Mouse (Mus musculus) forebrain, postnatal 0 days (tissue): ENCODE data around the gene Grid2ip. TPM values are rescaled to one million over a fixed set of nuclear protein-coding genes. Genes with fewer than 3 reads are reported as not detected.

Experiments
- ATAC-seq: fragments of 200-750 bp; cut with Nextera tagmentation; 2 replicates; pipeline ENCODE4 v1.8.0; 2017; ENCODE audit warnings: mild to moderate bottlenecking, moderate library complexity
- DNase-seq: peaks from one replicate; pipeline ENCODE4 v3.0.0-alpha.2; 2015
- H3K27ac ChIP-seq: fragments of 300-500 bp; sonication (generic); 2 replicates; pipeline ENCODE4 v1.5.1; 2014; ENCODE audit warnings: low read depth, mild to moderate bottlenecking, antibody characterized with exemption, low read length, moderate library complexity, mixed read lengths
- H3K27me3 ChIP-seq: fragments of 300-500 bp; sonication (generic); 2 replicates; pipeline ENCODE4 v1.6.1; 2014; ENCODE audit warnings: mild to moderate bottlenecking, low read length, mixed read lengths; ENCODE audit not compliant: insufficient read depth
- H3K36me3 ChIP-seq: fragments of 300-500 bp; sonication (generic); 2 replicates; pipeline ENCODE4 v1.6.1; 2014; ENCODE audit warnings: mild to moderate bottlenecking, moderate library complexity; ENCODE audit not compliant: insufficient read depth
- H3K4me1 ChIP-seq: fragments of 300-500 bp; sonication (generic); 2 replicates; pipeline ENCODE4 v1.6.1; 2014; ENCODE audit warnings: antibody characterized with exemption; ENCODE audit not compliant: insufficient read depth
- H3K4me2 ChIP-seq: fragments of 300-500 bp; sonication (generic); 2 replicates; pipeline ENCODE4 v1.6.1; 2014; ENCODE audit warnings: low read depth, mild to moderate bottlenecking, moderate library complexity
- H3K4me3 ChIP-seq: fragments of 300-500 bp; sonication (generic); 2 replicates; pipeline ENCODE4 v1.5.1; 2014; ENCODE audit warnings: low read depth, low read length, mixed read lengths
- H3K9ac ChIP-seq: fragments of 300-500 bp; sonication (generic); 2 replicates; pipeline ENCODE4 v1.6.1; 2014; ENCODE audit warnings: mild to moderate bottlenecking
- H3K9me3 ChIP-seq: fragments of 300-500 bp; sonication (generic); 2 replicates; pipeline ENCODE4 v1.6.1; 2016; ENCODE audit warnings: low read length
- CTCF ChIP-seq: sonication (generic); IDR thresholded peaks from 2 replicates; pipeline ENCODE4 v1.5.1; 2016; ENCODE audit warnings: antibody characterized with exemption, control low read depth, low read depth
- WGBS: fragments of 180-500 bp; shearing (Covaris S2); extraction: QIAGEN DNeasy Blood & Tissue Kit; methylation state at CpG from one replicate; pipeline ENCODE4 v1.1.7; 2014; 5-methylcytosine and 5-hydroxymethylcytosine counted together
- polyA plus RNA-seq: library from polyadenylated mRNA; unstranded; fragments of >200 nt; fragmentation: Nextera tagmentation; extraction: Ambion mirVana; gene quantifications from 2 replicates; pipeline ENCODE4 v1.2.1, GENCODE M21; 2015
- total RNA-seq: library from RNA; depleted of rRNA; stranded (reverse); fragments of >200 nt; gene quantifications from 2 replicates; pipeline ENCODE4 v1.2.3, GENCODE M21; 2014

Grid2ip gene
- total and polyA plus RNA-seq, 2 experiments from 2014 or later, result 0.88 to 1.8 TPM

- peak overlapping the region; percentile 73 for H3K4me2 ChIP-seq
- DNase-seq (no peak), ATAC-seq (peak; percentile 19)
- WGBS, result 13% methylated on average over 8 of the region's 8 CpGs
- peaks cover 7% of the 10 kb centered on the region; the same call in 1 of the 2 replicates for H3K4me1 ChIP-seq
- peaks cover 61% of the 10 kb centered on the region for H3K36me3 ChIP-seq
- TF ChIP-seq CTCF, result no peak
- peak overlapping the region; percentile 97; the same call in 1 of the 2 replicates for H3K27ac ChIP-seq
- H3K9ac ChIP-seq, result peak overlapping the region; percentile 96
- peak overlapping the region; percentile 94 for H3K4me3 ChIP-seq
- no peaks in the 10 kb centered on the region for H3K9me3 ChIP-seq
- no peaks in the 10 kb centered on the region for H3K27me3 ChIP-seq
Measured at GRCm38 (mm10) chr5:143315514-143315888, 41.6 kb upstream of the Grid2ip start.

- Histone ChIP-seq H3K27ac (no peak overlapping the region), H3K27me3 (no peaks in the 10 kb centered on the region), H3K4me1 (peaks cover 7% of the 10 kb centered on the region; the same call in 1 of the 2 replicates), H3K4me3 (no peak overlapping the region), H3K9me3 (no peaks in the 10 kb centered on the region), H3K9ac (no peak overlapping the region), H3K36me3 (peaks cover 56% of the 10 kb centered on the region), H3K4me2 (no peak overlapping the region)
- DNase-seq (no peak), ATAC-seq (no peak)
- WGBS, result 85% methylated on average over 5 of the region's 5 CpGs
- TF ChIP-seq CTCF, result no peak
Measured at GRCm38 (mm10) chr5:143316605-143317287, 40.4 kb upstream of the Grid2ip start.

- Histone ChIP-seq H3K36me3 (peaks cover 56% of the 10 kb centered on the region), H3K9me3 (no peaks in the 10 kb centered on the region), H3K4me2 (no peak overlapping the region), H3K27me3 (no peaks in the 10 kb centered on the region), H3K27ac (no peak overlapping the region), H3K9ac (no peak overlapping the region), H3K4me1 (peaks cover 7% of the 10 kb centered on the region; the same call in 1 of the 2 replicates), H3K4me3 (no peak overlapping the region)
- TF ChIP-seq CTCF, result no peak
- 91% methylated on average over 8 of the region's 8 CpGs for WGBS
- DNase-seq, result no peak
- no peak for ATAC-seq
Measured at GRCm38 (mm10) chr5:143317288-143317610, 39.9 kb upstream of the Grid2ip start.

GRCm38 (mm10) chr5:143328690-143329495, 28.2 kb upstream of the Grid2ip start, which contains the start of gene Zdhhc4:
Zdhhc4 (minus strand) TSS chr5:143329256.
- ATAC-seq, result peak; percentile 89
- Histone ChIP-seq H3K4me3 (peak within 1 kb of the TSS; percentile 95), H3K27ac (peak within 1 kb of the TSS; percentile 80; the same call in 1 of the 2 replicates), H3K4me1 (peaks cover 4% of the 10 kb centered on the region; the same call in 1 of the 2 replicates), H3K9me3 (no peaks in the 10 kb centered on the region), H3K9ac (peak within 1 kb of the TSS; percentile 90), H3K27me3 (no peaks in the 10 kb centered on the region), H3K36me3 (peaks cover 27% of the 10 kb centered on the region), H3K4me2 (peak within 1 kb of the TSS; percentile 91)
- DNase-seq, result peak; percentile 96
- TF ChIP-seq CTCF, result no peak
- WGBS, result 1% methylated on average over 57 of the region's 57 CpGs

- Histone ChIP-seq H3K4me3 (no peak overlapping the region), H3K27me3 (0 out of 2 replicates have a peak, but pooled peaks cover 1% of the 10 kb centered on the region), H3K27ac (no peak overlapping the region), H3K4me2 (no peak overlapping the region), H3K9me3 (no peaks in the 10 kb centered on the region), H3K4me1 (peaks cover 4% of the 10 kb centered on the region; the same call in 1 of the 2 replicates), H3K36me3 (no peaks in the 10 kb centered on the region), H3K9ac (no peak overlapping the region)
- DNase-seq, result peak; percentile 89
- peak; percentile 67 for ATAC-seq
- 10% methylated on average over 5 of the region's 5 CpGs for WGBS
- TF ChIP-seq CTCF, result peak; percentile 89
Measured at GRCm38 (mm10) chr5:143333872-143334271, 23.3 kb upstream of the Grid2ip start.

GRCm38 (mm10) chr5:143334418-143335088, 22.6 kb upstream of the Grid2ip start:
- Histone ChIP-seq H3K4me1 (peaks cover 3% of the 10 kb centered on the region; the same call in 1 of the 2 replicates), H3K27me3 (0 out of 2 replicates have a peak, but pooled peaks cover 3% of the 10 kb centered on the region), H3K9me3 (no peaks in the 10 kb centered on the region), H3K4me2 (no peak overlapping the region), H3K9ac (no peak overlapping the region), H3K4me3 (no peak overlapping the region), H3K36me3 (no peaks in the 10 kb centered on the region), H3K27ac (no peak overlapping the region)
- 75% methylated on average over 14 of the region's 14 CpGs for WGBS
- no peak for TF ChIP-seq CTCF
- DNase-seq (no peak), ATAC-seq (0 out of 2 replicates have a peak, but pooled peaks have one; percentile 27)
